Mouse (Mus musculus) ES-E14 (cell line): ENCODE data around the gene Gm9736. TPM values are rescaled to one million over a fixed set of nuclear protein-coding genes. Genes with fewer than 3 reads are reported as not detected.
"Not testable (repeated sequence)": the region's sequence is repeated elsewhere in the genome, so short reads cannot be mapped to it uniquely, and the experiment has no call there.

Experiments
- DNase-seq: peaks from one replicate; pipeline ENCODE4 v3.0.0-alpha.2; 2013; ENCODE audit warnings: low read depth, low spot score
- H3K27ac ChIP-seq: 2 replicates; pipeline ENCODE4 v1.5.1; 2012; ENCODE audit warnings: low read depth, mild to moderate bottlenecking, low read length, moderate library complexity, mixed read lengths; ENCODE audit not compliant: poor library complexity, insufficient read depth, severe bottlenecking
- H3K36me3 ChIP-seq: 2 replicates; pipeline ENCODE4 v1.6.1; 2012; ENCODE audit warnings: mild to moderate bottlenecking, low read length, moderate library complexity, mixed read lengths; ENCODE audit not compliant: control insufficient read depth, poor library complexity, insufficient read depth, severe bottlenecking
- H3K4me1 ChIP-seq, 2 experiments: fragments of 150-350 bp in 1 of 2; sonication (generic) in 1 of 2; 2 replicates each; pipeline ENCODE4 v1.6.1; 2012; ENCODE audit warnings: low read length in 2 of 2, mild to moderate bottlenecking in 1 of 2, mixed read lengths in 1 of 2; ENCODE audit not compliant: control insufficient read depth in 2 of 2, insufficient read depth in 2 of 2, poor library complexity in 1 of 2
- H3K4me3 ChIP-seq, 2 experiments: fragments of 150-350 bp in 1 of 2; sonication (generic) in 1 of 2; 2 replicates each; pipeline ENCODE4 v1.5.1; 2012; ENCODE audit warnings: low read length in 2 of 2, low read depth in 1 of 2, mild to moderate bottlenecking in 1 of 2, mixed read lengths in 1 of 2; ENCODE audit not compliant: insufficient read depth in 1 of 2, poor library complexity in 1 of 2, severe bottlenecking in 1 of 2
- H3K9ac ChIP-seq: 2 replicates; pipeline ENCODE4 v1.6.1; 2012; ENCODE audit warnings: low read depth, mild to moderate bottlenecking, low read length, mixed read lengths; ENCODE audit not compliant: poor library complexity, insufficient read depth, severe bottlenecking
- H3K9me3 ChIP-seq: fragments of 150-350 bp; sonication (generic); 2 replicates; pipeline ENCODE4 v1.6.1; 2012; ENCODE audit warnings: low read depth, mild to moderate bottlenecking, low read length; ENCODE audit not compliant: control insufficient read depth, insufficient read depth
- CHD2 ChIP-seq: IDR thresholded peaks from 2 replicates; pipeline ENCODE4 v1.6.1; 2014; ENCODE audit warnings: mild to moderate bottlenecking, low read depth, low read length, inconsistent platforms
- HCFC1 ChIP-seq: IDR thresholded peaks from 2 replicates; pipeline ENCODE4 v1.6.1; 2012; ENCODE audit warnings: low read length, inconsistent platforms, borderline replicate concordance; ENCODE audit not compliant: insufficient read depth
- MAFK ChIP-seq: IDR thresholded peaks from 2 replicates; pipeline ENCODE4 v1.6.1; 2014; ENCODE audit warnings: mild to moderate bottlenecking, low read depth, low read length, inconsistent platforms; ENCODE audit not compliant: insufficient read depth
- ZC3H11A ChIP-seq: IDR thresholded peaks from 2 replicates; pipeline ENCODE4 v1.6.1; 2012; ENCODE audit warnings: low read depth, mild to moderate bottlenecking, inconsistent platforms, low read length, borderline replicate concordance
- ZNF384 ChIP-seq: IDR thresholded peaks from 2 replicates; pipeline ENCODE4 v1.6.1; 2012; ENCODE audit warnings: low read depth, low read length, inconsistent platforms
- in situ Hi-C, 2 experiments: fragments of 600-800 bp; cut with MboI; formaldehyde crosslinking; loops; one replicate each; pipeline ENCODE4 v1.15.1; 2025; ENCODE audit warnings: low sequenced_read_pairs in 2 of 2, inconsistent platforms in 1 of 2; ENCODE audit not compliant: unreplicated experiment in 2 of 2
- total RNA-seq: library from RNA; depleted of rRNA; stranded (reverse); fragments of 300-350 nt; gene quantifications from 2 replicates; pipeline ENCODE4 v1.2.3, GENCODE M21; 2012; rRNA removed

The Gm9736 gene
- not detected in 2 replicates for total RNA-seq

DNA sequence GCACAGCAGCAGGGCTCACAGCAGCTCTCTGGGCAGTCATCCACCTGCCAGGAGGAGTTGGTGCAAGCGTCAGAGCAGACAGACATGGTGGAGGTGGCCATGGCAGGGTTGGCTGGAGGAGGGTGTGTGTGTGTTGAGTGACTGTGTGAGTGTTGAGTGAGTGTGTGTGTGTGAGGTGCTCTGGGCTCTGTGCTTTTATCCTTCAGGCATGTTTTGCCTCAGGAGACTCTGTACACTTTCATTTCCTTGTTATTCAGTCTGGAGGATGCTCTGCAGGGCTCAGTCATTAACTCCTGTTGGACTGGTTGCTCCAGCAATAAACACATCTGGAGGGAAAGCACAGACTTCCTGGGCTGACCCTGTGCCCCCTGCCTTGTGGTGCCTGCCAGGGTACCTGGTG lies at the start of gene Gm9736:
TSS of gene Gm9736 (minus strand) at position 101 of the 400 bp plus-strand sequence.
- H3K4me3 ChIP-seq, H3K4me1 ChIP-seq, H3K36me3 ChIP-seq, H3K27ac ChIP-seq, H3K9me3 ChIP-seq, in situ Hi-C loops, DNase-seq, H3K9ac ChIP-seq: not testable (repeated sequence)

DNA sequence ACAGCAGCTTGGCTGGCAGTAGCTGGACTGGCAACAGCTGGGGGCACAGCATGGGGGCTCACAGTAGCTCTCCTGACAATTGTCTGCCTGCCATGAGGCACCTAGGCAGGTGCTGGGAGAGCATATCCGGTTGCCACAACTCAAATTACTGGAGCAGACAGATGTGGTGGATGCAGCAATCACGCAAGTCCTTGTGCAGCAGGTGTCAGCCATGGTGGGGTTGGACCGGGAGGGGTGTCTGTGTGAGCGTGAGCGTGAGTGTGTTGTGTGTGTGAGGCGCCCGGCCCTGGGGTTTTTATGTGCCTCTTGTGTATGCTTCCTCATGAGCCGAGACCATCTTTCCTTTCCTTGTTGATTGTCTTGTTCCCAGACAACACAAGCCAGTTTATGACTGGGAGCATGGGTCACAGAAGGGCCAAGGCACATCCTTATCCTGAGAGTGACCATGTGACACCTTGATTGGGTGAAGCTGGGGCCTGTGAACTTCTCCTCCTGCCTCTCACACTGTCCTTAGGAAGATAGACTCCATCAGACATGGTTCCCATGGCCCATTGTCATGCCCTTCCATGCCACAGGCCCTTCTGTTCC lies 47.9 kb upstream of the Gm9736 start, which contains the start of gene Gm19668:
TSS of gene Gm19668 (minus strand) at position 213 of the 588 bp plus-strand sequence.
- in situ Hi-C loops, result no loop called here
- Histone ChIP-seq H3K27ac (no peak within 1 kb of the TSS), H3K9ac (no peak within 1 kb of the TSS), H3K36me3 (no peaks in the 10 kb centered on the region), H3K4me3 (no peak within 1 kb of the TSS), H3K4me1 (no peaks in the 10 kb centered on the region), H3K9me3 (no peaks in the 10 kb centered on the region)
- no peak for DNase-seq
- no peak for TF ChIP-seq ZNF384
- no peak for TF ChIP-seq CHD2
- no peak for TF ChIP-seq HCFC1
- TF ChIP-seq MAFK, result no peak
- TF ChIP-seq ZC3H11A, result no peak

DNA sequence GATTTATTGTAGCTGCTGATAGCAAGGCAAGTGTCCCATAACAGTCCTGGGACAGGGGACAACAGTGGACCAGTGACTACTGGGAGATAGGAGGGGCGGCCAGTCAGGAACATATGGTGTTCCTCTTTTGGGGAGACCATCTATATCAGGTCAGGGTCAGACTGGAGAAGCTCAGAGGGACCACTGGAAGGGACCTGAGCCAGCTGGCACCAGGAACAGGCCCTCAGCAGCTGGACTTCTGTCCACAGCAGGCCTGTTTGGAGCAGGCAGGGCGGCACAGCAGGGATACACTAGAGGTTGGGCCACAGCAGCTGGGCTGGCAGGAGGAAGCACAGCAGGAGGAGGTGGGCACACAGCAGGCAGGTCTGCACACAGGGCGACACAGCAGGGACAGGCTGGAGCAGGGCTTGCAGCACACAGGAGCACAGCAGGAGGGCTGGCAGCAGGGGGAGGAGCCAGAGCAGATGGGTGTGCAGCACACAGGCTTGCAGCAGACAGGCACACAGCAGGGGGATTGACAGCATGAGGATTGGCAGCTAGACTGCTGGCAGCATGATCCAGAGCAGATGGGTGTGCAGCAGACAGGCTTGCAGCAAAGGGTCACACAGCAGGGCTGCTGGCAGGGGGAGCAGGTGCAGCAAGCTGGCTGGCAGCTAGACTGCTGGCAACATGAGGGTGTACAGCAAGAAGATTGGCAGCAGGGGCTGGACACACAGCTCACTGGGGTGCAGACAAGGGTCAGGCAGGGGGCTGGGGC lies 47.2 kb upstream of the Gm9736 start:
- H3K4me3 ChIP-seq, in situ Hi-C loops, H3K9ac ChIP-seq, H3K9me3 ChIP-seq, DNase-seq, H3K27ac ChIP-seq, H3K4me1 ChIP-seq, H3K36me3 ChIP-seq: not testable (repeated sequence)

DNA sequence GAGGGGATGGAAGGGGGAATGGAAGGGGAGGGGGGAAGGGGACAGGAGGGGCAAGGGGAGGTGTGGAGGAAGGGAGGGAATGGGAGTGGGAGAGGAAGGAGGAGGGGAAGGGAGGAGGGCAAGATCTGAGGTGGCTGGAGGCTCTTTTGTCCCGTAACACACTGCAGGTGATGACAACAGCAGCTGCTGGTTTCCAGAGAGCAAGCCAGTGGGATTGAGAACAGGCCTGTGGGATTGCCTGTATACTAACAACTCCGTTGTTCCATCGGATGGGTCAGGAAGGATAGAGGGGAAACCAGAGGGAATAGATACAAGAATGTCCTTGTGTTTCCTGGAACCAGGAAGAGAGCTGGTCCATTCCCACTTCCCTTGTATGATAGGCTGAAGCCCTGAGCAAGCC lies 46.5 kb upstream of the Gm9736 start:
- no peak overlapping the region for H3K27ac ChIP-seq

DNA sequence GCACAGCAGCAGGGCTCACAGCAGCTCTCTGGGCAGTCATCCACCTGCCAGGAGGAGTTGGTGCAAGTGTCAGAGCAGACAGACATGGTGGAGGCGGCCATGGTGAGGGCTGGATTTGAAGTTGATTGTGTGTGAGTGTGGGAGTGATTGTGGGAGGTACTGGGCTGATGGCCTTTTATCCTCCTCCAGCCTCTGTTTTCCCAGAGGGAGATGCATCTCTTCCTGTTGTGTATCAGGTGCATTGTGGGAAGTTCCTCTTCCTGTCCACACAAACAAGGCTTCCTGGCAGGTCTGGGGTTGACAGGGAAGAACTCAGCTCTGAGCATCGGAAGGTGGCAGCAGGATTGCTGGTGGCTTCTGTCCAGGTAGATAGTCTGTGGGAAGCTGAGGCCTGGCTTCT lies 43.8 kb upstream of the Gm9736 start, which contains the start of gene Gm9639:
TSS of gene Gm9639 (minus strand) at position 101 of the 400 bp plus-strand sequence.
- no peak for DNase-seq
- no peak within 1 kb of the TSS for H3K4me3 ChIP-seq

More for the DNA sequence above, 46.5 kb upstream of the Gm9736 start:
- TF ChIP-seq ZC3H11A (no peak), CHD2 (no peak), MAFK (no peak), ZNF384 (no peak), HCFC1 (no peak)
- H3K4me3 ChIP-seq, result no peak overlapping the region
- H3K4me1 ChIP-seq, result no peaks in the 10 kb centered on the region
- no peak for DNase-seq
- in situ Hi-C loops, result no loop called here
- no peaks in the 10 kb centered on the region for H3K9me3 ChIP-seq
- H3K9ac ChIP-seq, result no peak overlapping the region
- no peaks in the 10 kb centered on the region for H3K36me3 ChIP-seq

More for the DNA sequence above, 43.8 kb upstream of the Gm9736 start, which contains the start of gene Gm9639:
- Histone ChIP-seq H3K9me3 (no peaks in the 10 kb centered on the region), H3K36me3 (no peaks in the 10 kb centered on the region), H3K27ac (no peak within 1 kb of the TSS), H3K4me1 (no peaks in the 10 kb centered on the region), H3K9ac (no peak within 1 kb of the TSS)
- in situ Hi-C loops, result no loop called here
- TF ChIP-seq MAFK, result no peak
- TF ChIP-seq HCFC1, result no peak
- TF ChIP-seq ZNF384, result no peak
